Mouse (Mus musculus): ENCODE data around the gene Kcnj8.

DNA sequence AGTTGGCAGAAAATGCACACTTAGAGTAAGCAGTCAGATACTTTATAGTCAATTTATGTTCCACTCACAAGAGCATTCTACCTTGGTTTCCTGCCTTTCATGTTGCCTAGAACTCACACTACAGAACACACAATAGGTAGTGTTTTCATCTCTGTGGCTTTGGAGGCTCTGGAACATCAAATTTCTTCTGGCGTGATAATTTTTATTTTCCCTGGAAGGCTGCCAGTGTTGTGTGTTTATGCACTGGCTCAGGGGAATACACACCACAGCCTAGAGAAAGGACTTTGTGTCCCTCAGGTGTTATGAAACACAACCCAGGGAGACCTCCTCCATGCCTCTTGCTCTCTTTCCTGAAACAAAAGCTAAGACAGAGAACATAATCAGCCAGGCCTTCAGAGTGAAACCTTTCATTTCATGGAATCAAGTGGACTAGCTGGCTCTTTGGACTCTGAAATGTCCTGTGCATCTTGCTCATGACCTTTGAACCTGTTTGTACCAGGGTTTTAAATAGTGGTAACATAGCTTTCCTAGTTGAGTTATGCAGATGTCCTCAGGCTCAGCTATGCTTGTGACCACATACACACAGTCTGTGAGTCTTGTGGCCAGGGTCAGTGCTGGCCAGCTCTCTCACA lies 43.4 kb downstream of the Kcnj8 start:
- TF ChIP-seq CTCF (IDR thresholded peaks at IDR 0.05; ENCODE audit: control insufficient read depth, insufficient read depth, insufficient read length) (no peak), MAX (IDR thresholded peaks at IDR 0.05) (no peak), MYOD1 (IDR thresholded peaks at IDR 0.05; ENCODE audit: control insufficient read depth, insufficient read length, low read depth) (no peak), USF1 (IDR thresholded peaks at IDR 0.05; ENCODE audit: low read depth) (no peak), CEBPB (IDR thresholded peaks at IDR 0.05; ENCODE audit: low read depth) (no peak), MYOG (IDR thresholded peaks at IDR 0.05; ENCODE audit: control insufficient read depth, extremely low read depth, insufficient read length) (no peak)
